Mouse (Mus musculus): Measurements from ENCODE around the gene Tdg.
"Not testable (repeated sequence)": the region's sequence is repeated elsewhere in the genome, so short reads cannot be mapped to it uniquely, and the experiment has no call there.

The Tdg gene

DNA sequence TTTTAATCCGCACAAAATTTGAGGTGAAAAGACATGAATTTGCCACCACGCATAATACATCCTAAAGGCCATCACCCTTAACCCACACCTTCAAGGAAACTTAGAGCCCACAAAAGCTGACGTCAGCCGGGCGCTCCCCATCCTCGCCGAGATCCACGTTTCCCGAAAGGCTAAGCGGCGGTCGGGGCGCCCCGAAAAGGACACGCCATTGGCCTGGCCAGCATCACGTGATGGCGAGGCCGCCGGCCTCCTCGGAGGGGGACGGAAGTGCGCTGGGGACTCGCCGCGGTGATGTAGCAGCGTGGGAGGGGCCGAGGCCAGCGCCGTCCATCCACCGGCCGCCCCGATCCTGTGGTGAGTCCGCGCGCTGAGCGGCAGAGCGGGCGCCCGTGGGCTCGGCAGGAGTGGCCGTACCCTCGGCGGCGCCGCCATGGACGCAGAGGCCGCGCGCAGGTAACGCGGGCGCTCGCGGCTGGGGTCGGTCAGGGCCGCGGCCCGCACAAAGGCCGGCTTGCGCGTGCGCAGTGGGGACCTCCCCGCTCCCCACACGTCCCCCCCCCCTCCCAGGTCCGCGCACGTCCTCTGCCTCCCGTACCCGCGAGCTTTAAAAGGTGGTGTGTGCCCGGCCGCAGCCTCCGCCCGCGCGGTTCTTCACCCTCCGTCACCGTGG is at the start of gene Tdg:
TSS of gene Tdg (plus strand) at position 243 of the 670 bp plus-strand sequence.
- peak; percentile 91 for DNase-seq (ENCODE audit: extremely low spot score)

DNA sequence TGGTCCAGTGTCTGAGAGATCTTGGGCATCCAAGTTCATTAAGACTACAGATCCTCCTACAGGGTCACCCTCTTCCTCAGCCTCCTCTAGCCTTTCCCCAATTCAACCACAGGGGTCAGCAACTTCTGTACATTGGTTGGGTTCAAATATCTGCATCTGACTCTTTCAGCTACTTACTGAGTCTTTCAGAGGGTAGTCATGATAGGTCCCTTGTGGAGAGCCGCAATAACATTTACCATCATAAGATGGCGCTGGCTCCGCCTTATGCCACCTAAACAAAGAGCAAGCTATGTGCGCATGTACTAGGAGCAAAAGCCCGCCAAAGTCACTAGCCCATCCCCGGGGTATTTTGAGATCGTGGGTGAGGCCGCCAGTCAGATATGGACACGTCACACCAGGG is 40.0 kb upstream of the Tdg start:
- not testable (repeated sequence) for DNase-seq (ENCODE audit: extremely low spot score)

GRCm38 (mm10) chr10:82594421-82594820 is 35.2 kb upstream of the Tdg start:
- DNase-seq (ENCODE audit: extremely low spot score): not testable (repeated sequence)

DNA sequence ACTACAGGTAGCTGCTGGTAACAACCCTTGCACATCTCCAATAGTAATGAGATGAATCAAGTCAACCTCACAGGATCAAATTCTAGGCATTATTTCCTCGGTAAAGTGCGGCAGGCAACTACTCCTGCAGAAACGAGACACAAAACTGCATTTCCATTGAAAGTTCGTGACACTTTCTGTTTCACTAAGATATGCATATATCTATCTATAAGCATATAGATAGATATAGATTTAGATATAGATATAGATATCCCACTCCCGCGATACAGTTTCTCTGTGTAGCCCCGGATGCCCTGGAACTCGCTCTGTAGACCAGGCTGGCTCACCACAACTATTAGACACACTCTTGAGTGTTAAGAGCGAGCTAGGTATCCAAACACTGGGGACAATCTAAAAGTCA is 7.4 kb upstream of the Tdg start:
- no peak for DNase-seq (ENCODE audit: extremely low spot score)

- peak; percentile 92 for DNase-seq (ENCODE audit: extremely low spot score)
Measured at GRCm38 (mm10) chr10:82622671-82623552, 6.7 kb upstream of the Tdg start, which contains the start of gene 1190007I07Rik. 1190007I07Rik (minus strand) TSS chr10:82623228.

DNA sequence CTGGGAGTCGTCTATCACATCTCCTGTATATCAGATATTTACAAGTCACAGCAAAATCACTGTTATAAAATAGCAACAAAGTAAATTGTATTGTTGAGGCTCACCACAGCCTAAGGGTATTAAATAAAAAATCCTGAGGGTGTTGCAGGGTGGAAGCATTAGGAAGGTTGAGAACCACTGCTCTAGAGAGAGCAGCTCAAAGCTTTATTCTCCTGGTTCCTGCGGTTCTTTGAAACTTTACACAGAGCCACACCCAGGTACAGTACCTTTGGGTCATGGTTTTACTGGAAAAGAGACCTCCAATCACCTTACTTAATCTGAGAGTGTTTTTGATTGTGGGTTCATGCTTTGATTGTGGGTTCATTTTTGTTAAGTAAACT is 6.1 kb upstream of the Tdg start:
- DNase-seq (ENCODE audit: extremely low spot score): not testable (repeated sequence)

GRCm38 (mm10) chr10:82629111-82629585 is 480 bp upstream of the Tdg start:
- DNase-seq (ENCODE audit: extremely low spot score): no peak

DNA sequence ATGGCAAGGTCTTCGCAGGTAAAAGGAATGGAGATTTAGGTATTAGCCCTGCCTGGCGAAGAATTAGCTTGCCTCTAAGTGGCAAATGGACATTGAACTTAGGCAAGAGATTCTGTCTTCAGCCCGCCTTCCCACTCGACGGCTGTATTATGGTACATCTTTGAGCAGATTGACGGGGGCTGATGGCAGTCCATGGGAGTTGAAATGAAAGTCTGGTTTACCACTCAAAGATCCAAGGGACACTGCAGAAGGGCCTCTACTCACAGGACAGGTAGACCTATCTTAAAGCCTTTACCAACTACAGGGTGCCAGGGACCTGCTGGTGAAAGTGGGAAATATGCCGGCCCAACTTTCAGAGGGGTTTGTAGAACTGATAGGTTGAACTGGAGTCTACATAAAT is 869 bp downstream of the Tdg start:
- no peak for DNase-seq (ENCODE audit: extremely low spot score)

GRCm38 (mm10) chr10:82631133-82631532 is 1.5 kb downstream of the Tdg start:
- no peak for DNase-seq (ENCODE audit: extremely low spot score)

DNA sequence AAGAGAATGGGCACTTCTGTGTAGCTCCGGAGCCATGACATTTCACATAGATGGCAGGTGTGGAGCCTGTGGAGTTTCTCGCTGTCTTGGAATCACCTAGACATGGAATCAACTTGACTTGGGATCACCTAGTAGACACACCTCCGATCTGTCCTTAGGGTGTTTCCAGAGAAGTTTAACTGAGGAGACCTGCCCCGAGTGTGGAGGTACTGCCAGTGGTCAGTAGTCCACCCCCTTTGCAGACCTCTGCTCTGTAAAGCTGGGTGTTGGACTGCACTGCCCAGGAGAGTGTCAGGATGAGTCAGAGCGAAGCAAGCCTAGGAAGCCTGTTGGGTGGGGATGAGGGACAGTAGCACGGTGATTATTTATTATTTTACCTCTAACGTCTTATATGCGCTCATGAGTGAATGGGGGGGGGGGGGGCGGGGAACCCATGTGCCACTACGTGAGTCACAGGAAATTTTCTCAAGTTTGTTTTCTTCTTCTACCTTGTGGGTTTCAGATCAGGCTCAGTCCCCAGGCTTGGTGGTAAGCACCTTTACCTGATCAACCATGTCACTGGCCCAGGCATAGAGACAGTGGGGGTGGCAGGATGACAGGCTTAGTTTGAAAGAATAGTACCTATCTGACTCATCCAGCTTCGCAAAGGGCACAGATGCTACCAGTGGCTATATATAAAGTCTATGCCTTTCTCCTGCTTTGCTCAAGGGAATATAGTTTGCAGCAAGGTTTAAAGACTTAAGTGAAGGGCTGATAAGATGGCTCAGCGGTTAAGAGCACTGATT is 3.1 kb downstream of the Tdg start:
- DNase-seq (ENCODE audit: extremely low spot score): no peak

DNA sequence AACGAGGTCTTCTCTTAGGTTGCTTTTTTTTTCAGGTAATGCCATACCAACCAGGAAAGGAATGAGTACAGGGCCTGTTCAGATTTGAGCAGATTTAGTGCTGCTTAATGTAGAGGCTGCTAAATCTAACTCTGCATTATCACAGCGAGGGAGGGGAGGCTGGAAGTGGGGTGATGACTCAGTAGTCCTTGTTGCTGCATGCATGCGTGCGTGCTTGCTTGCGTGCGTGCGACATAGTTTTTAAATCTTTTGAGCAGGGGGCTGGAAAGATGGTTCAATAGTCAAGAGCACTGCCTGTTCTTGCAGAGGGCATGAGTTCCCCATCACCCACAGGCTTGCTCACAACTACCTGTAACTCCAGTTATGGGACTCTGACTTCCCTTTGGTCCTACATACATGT is 4.7 kb downstream of the Tdg start:
- DNase-seq (ENCODE audit: extremely low spot score): no peak

GRCm38 (mm10) chr10:82636321-82636720 is 6.7 kb downstream of the Tdg start:
- DNase-seq (ENCODE audit: extremely low spot score): no peak

- no peak for DNase-seq (ENCODE audit: extremely low spot score)
Measured at GRCm38 (mm10) chr10:82639032-82639698, 9.5 kb downstream of the Tdg start.

GRCm38 (mm10) chr10:82641481-82641880 is 11.9 kb downstream of the Tdg start:
- DNase-seq (ENCODE audit: extremely low spot score): no peak

GRCm38 (mm10) chr10:82646083-82646482 is 16.5 kb downstream of the Tdg start:
- no peak for DNase-seq (ENCODE audit: extremely low spot score)

- DNase-seq (ENCODE audit: extremely low spot score): no peak
Measured at GRCm38 (mm10) chr10:82647205-82647811, 17.7 kb downstream of the Tdg start.

DNA sequence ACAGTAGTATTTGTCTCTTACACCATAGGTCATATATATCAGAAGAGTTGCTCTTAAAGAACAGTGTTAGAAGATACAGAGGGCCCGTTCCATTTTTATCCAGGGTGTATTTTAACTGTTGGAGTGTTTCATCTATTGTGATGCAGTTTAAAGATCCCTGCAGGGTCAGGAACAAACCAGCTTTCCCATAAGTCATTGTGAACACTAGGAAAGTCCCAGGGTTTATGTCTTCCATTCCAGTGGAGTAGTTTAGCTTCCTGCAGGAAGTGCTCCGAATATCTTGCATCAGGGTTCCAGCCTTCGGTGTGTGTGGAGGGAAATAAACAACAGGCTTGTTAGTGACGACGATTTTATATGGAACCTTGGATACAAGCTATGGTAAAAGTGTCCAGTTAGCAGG is 21.6 kb downstream of the Tdg start:
- DNase-seq (ENCODE audit: extremely low spot score): no peak

GRCm38 (mm10) chr10:82652625-82653024 is 23.0 kb downstream of the Tdg start:
- no peak for DNase-seq (ENCODE audit: extremely low spot score)

DNA sequence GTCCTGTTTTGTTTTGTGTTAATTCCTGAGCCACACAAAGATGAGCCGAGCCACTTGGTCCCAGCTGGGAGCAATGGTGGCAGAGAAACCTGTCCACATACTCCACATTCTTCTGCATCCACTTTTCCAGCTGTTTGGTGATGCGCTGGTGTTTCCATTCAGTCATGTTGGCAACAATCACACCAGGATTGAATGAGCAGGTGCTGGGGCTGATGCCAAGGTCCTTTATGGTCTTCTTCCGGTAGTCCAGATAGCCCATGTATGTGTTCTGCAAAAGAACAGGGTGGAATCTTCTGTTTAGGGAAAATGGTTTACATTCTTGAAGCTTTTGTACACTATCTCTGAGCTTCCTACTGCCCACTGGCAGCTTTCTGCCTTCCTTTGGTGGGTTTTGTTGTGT is 25.0 kb downstream of the Tdg start:
- no peak for DNase-seq (ENCODE audit: extremely low spot score)

- no peak for DNase-seq (ENCODE audit: extremely low spot score)
Measured at GRCm38 (mm10) chr10:82661820-82662219, 32.2 kb downstream of the Tdg start.
